Mouse (Mus musculus) testis, adult 2 months (tissue): ENCODE data around the gene Itpr2. TPM values are rescaled to one million over a fixed set of nuclear protein-coding genes. Genes with fewer than 3 reads are reported as not detected.
A peak's percentile ranks its signal among the peaks of the same experiment; 100 is the strongest.

Experiments used
- H3K27ac ChIP-seq: fragments of 200-500 bp; 2 replicates; pipeline ENCODE4 v1.5.1; 2012; ENCODE audit warnings: low read depth, low read length; ENCODE audit not compliant: control insufficient read depth, insufficient read depth
- H3K27me3 ChIP-seq: fragments of 200-500 bp; 2 replicates; pipeline ENCODE4 v1.6.1; 2012; ENCODE audit warnings: mild to moderate bottlenecking, low read length, moderate library complexity; ENCODE audit not compliant: control insufficient read depth, insufficient read depth
- H3K36me3 ChIP-seq: fragments of 200-500 bp; 2 replicates; pipeline ENCODE4 v1.6.1; 2012; ENCODE audit warnings: mild to moderate bottlenecking, low read length; ENCODE audit not compliant: control insufficient read depth, insufficient read depth
- H3K4me1 ChIP-seq: fragments of 200-500 bp; 2 replicates; pipeline ENCODE4 v1.6.1; 2012; ENCODE audit warnings: low read length; ENCODE audit not compliant: control insufficient read depth, insufficient read depth
- H3K4me3 ChIP-seq: fragments of 200-500 bp; 2 replicates; pipeline ENCODE4 v1.5.1; 2012; ENCODE audit warnings: low read depth, mild to moderate bottlenecking, low read length, moderate library complexity, mixed read lengths; ENCODE audit not compliant: control insufficient read depth
- CTCF ChIP-seq: fragments of 200-500 bp; IDR thresholded peaks from 2 replicates; pipeline ENCODE4 v1.5.1; 2012; ENCODE audit warnings: low read depth, mild to moderate bottlenecking, inconsistent platforms, low read length, moderate library complexity; ENCODE audit not compliant: control insufficient read depth, insufficient read depth, insufficient replicate concordance
- POLR2A ChIP-seq: fragments of 200-500 bp; IDR thresholded peaks from 2 replicates; pipeline ENCODE4 v1.6.1; 2012; ENCODE audit warnings: low read depth, mild to moderate bottlenecking, inconsistent platforms, low read length, moderate library complexity; ENCODE audit not compliant: control insufficient read depth
- polyA plus RNA-seq: library from polyadenylated mRNA; depleted of rRNA; stranded (reverse); fragments of >200 nt; gene quantifications from 2 replicates; pipeline ENCODE4 v1.2.3, GENCODE M21; 2012

Gene Itpr2
- polyA plus RNA-seq, 1 experiment, result 6.9 TPM

GRCm38 (mm10) chr6:146284921-146285565 lies 217.0 kb downstream of the Itpr2 start:
- no peaks in the 10 kb centered on the region for H3K27me3 ChIP-seq
- no peaks in the 10 kb centered on the region; the same call in 1 of the 2 replicates for H3K4me1 ChIP-seq
- TF ChIP-seq CTCF (no peak), POLR2A (no peak)
- no peak overlapping the region for H3K27ac ChIP-seq
- no peak overlapping the region for H3K4me3 ChIP-seq
- no peaks in the 10 kb centered on the region for H3K36me3 ChIP-seq

DNA sequence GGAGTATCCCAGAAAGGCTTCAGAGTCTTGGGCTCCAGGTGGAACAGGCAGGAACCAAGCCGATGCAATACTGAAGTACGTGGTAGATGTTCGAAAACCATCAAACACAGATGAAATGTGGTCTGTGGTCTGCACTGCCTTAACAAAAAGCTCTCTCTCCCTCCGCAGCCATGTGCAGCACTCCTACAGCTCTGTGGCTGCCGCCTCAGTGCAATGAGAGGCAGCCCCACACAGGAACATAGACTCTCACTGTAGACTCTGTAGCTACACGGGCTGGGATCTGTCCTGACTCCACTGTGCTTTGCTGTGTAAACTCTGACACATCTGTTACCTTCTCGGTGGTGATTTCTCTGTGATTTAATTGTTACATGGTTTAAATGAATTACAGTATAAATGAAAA lies 218.0 kb downstream of the Itpr2 start:
- H3K27me3 ChIP-seq, result no peaks in the 10 kb centered on the region
- no peaks in the 10 kb centered on the region; the same call in 1 of the 2 replicates for H3K4me1 ChIP-seq
- TF ChIP-seq POLR2A (no peak), CTCF (no peak)
- H3K4me3 ChIP-seq, result no peak overlapping the region
- no peak overlapping the region for H3K27ac ChIP-seq
- H3K36me3 ChIP-seq, result no peaks in the 10 kb centered on the region

- no peak overlapping the region for H3K4me3 ChIP-seq
- no peaks in the 10 kb centered on the region; the same call in 1 of the 2 replicates for H3K4me1 ChIP-seq
- no peaks in the 10 kb centered on the region for H3K36me3 ChIP-seq
- H3K27ac ChIP-seq, result no peak overlapping the region
- H3K27me3 ChIP-seq, result no peaks in the 10 kb centered on the region
- no peak for TF ChIP-seq CTCF
- no peak for TF ChIP-seq POLR2A
These were observed 219.9 kb downstream of the Itpr2 start for GRCm38 (mm10) chr6:146282061-146282659.

DNA sequence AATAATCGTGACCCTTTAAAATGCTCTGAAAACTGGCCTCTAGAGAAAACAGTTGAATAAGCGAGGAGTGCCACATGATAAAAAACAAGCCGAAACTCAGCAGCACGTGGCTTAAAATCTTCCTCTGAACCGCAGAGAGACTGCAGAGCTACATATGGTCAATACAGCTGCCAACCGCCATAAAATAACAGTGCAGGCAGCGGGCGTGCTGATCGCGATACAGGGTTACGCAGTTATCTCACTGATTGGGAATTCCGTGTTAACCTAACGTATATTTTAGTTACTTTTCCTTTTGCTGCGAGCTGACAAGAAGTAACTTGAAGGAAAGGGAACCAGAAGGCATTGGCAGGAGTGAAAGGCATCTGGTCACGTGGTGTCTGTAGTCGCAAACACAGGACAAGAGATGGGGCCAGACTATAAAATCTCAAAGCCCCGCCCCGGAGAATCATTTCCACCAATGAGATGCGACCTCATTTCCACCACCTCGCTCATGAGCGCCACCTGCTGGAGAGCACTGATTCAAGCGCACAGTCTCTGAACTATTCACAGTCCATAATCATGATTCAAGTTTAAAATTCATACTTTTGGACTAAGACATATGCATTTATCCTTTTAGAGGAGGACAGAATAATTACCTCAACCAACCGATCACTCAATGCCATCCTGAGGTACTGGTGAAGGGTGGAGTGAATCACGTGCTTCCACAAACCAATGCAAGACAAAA lies 220.7 kb downstream of the Itpr2 start:
- H3K27ac ChIP-seq, result no peak overlapping the region
- peak overlapping the region; percentile 69 for H3K4me3 ChIP-seq
- TF ChIP-seq POLR2A, result no peak
- TF ChIP-seq CTCF, result peak; percentile 85; the same call in 1 of the 2 replicates
- no peaks in the 10 kb centered on the region; the same call in 1 of the 2 replicates for H3K4me1 ChIP-seq
- H3K27me3 ChIP-seq, result no peaks in the 10 kb centered on the region
- no peaks in the 10 kb centered on the region for H3K36me3 ChIP-seq

DNA sequence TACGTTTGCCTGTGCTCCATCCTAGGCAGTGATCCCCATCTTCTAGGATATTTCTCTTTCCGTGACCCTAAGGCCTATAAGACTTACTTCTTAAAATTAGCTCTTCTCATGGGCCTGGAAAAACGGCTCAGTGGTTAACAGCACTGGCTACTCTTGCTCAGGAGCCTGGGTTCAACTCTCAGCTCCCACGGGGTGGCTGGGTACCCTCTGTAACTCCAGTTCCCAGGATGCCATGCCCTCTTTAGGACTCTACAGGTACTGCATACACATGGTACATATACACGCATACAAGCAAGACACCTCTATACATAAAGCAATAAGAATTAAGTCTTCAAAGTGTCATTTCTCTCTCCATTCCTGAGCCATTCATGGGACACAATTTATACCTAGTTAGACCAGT lies 228.8 kb downstream of the Itpr2 start:
- Histone ChIP-seq H3K27me3 (no peaks in the 10 kb centered on the region), H3K4me3 (no peak overlapping the region), H3K27ac (no peak overlapping the region), H3K36me3 (no peaks in the 10 kb centered on the region), H3K4me1 (peaks cover 2% of the 10 kb centered on the region; the same call in 1 of the 2 replicates)
- TF ChIP-seq CTCF (no peak), POLR2A (no peak)

GRCm38 (mm10) chr6:146272253-146273036 lies 229.6 kb downstream of the Itpr2 start:
- peaks cover 2% of the 10 kb centered on the region; the same call in 1 of the 2 replicates for H3K4me1 ChIP-seq
- H3K36me3 ChIP-seq, result no peaks in the 10 kb centered on the region
- no peak overlapping the region for H3K4me3 ChIP-seq
- TF ChIP-seq POLR2A (no peak), CTCF (peak; percentile 21; the same call in 1 of the 2 replicates)
- H3K27ac ChIP-seq, result no peak overlapping the region
- no peaks in the 10 kb centered on the region for H3K27me3 ChIP-seq

- TF ChIP-seq POLR2A (no peak), CTCF (no peak)
- Histone ChIP-seq H3K36me3 (no peaks in the 10 kb centered on the region), H3K4me3 (no peak overlapping the region), H3K4me1 (peaks cover 2% of the 10 kb centered on the region; the same call in 1 of the 2 replicates), H3K27me3 (no peaks in the 10 kb centered on the region), H3K27ac (no peak overlapping the region)
These were observed 231.1 kb downstream of the Itpr2 start for GRCm38 (mm10) chr6:146270776-146271533.
